Mouse (Mus musculus) frontal cortex, postnatal 14 days (tissue): ENCODE measurements at regions not wholly inside any gene's neighbourhood (a gene's known extent, or its start where the extent isn't known, plus 50 kb on each side); places are given as distances from the start of the nearest gene placed in this dataset.

Source experiments
- DNase-seq, 2 experiments: peaks; one replicate each; pipeline ENCODE4 v3.0.0; 2022; ENCODE audit warnings: low spot score in 2 of 2

DNA sequence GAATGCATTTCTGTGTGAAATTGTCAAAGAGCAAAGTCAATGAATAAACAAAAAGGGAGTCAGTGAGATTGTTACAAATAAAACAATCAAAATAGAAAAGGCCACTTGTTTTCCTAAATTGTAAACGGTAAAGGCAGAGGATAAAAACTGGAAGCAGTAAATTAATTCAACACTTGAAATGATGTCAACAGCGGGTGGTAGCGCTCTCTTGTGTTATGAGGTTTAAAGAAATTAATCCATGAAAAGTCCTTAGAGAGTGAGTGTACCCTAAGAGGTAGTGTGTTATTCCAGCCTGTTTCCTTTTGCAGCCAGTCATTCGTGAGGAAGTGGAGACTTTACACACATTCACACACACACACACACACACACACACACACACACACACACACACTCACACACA, 73.2 kb upstream of the Zc3h12c start:
- DNase-seq = no peak

DNA sequence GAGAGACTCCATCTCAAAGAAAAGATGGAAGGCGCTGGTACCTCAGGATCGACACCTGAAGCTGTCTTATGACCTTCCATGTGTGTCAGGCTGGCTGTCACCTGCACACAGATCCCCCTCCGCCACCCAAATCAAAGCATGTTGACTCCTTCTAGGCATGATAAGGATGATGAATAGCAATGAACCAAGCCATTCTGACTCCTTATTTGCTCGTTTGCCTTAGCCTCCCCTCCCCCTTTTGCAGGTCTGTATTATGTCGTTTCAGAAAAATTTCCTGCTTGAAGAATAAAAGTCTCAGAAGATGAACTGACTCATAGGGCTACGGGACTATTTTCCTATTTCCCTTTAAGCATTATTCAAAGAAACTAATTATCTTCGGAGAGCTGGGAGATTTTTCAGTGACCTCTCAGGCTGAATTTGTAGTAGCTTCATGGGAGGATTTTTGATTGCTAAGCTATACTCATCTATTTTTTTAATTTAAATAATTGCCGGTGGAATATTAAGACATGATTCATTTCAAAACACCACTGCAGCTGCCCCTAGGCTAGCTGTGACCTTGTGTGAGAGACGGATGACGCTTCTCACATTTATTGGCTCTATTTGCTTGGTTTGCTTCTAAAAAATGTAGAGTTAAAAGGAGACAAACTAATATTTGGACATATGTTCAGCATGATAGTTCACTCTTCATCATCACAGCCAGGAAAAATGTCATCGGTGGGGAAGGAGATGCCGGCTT, 72.4 kb upstream of the Zc3h12c start:
- no peak for DNase-seq

- no peak for DNase-seq
Observed at GRCm38 (mm10) chr9:52234775-52235174, 66.4 kb upstream of the Zc3h12c start.

GRCm38 (mm10) chr9:52229589-52229988, 61.2 kb upstream of the Zc3h12c start:
- DNase-seq = no peak

GRCm38 (mm10) chr9:52225646-52226045, 57.3 kb upstream of the Zc3h12c start:
- no peak for DNase-seq

DNA sequence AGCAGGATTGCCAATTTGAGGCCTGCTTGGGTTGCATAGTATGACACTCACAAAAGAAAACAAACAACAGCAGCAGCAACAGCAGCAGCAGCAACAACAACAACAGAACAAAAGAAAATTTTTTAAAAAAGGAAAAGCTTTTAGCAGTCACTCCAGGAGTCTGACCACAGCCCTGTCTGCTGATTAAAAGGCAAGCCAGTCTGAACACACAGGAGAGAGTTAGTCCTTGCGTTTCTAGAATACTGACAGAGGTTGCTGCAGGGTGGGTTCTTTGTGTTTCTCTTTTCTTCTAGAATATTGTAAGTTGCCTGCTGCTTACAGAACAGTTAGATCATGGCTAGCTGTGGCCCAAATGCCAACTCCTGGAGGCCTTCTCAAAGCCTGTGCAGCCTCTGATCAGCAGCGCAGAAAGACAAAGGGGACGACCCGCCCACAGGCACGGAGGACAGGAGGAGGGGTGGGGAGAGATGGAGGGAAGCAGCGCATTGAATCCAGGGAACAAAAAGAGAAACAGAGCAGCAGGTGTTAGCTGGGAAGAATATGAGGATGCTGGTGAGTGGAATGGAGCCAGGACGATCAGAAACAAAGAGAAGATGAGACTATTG, 55.2 kb upstream of the Zc3h12c start:
- DNase-seq = no peak
